Mouse (Mus musculus): ENCODE measurements around the gene Usp40. TPM values are rescaled to one million over a fixed set of nuclear protein-coding genes. Genes with fewer than 3 reads are reported as not detected.

Gene Usp40
- polyA plus RNA-seq, 2 experiments from 2014 or later = 17.2 to 20.1 TPM

Other genes starting within 250 kb of the Usp40 start
- gene Sag, start 204.9 kb downstream of the Usp40 start, polyA plus RNA-seq (2017; shearing (Covaris generic)) = 1 to 10 TPM; 2.7 to 5.4 TPM
- 10 to 100 TPM; 30.4 to 31.9 TPM for gene Dgkd, start 155.3 kb downstream of the Usp40 start, polyA plus RNA-seq (2017; shearing (Covaris generic))
- gene Ugt1a10, start 46.8 kb upstream of the Usp40 start, polyA plus RNA-seq (2017; shearing (Covaris generic)) = not detected
- under 1 TPM in 1 of 2 experiments, not detected in 1; 0.25 TPM for gene Ugt1a9, start 62.2 kb upstream of the Usp40 start, polyA plus RNA-seq (2017; shearing (Covaris generic))
- not detected for gene Ugt1a8, start 79.3 kb upstream of the Usp40 start, polyA plus RNA-seq (2017; shearing (Covaris generic))
- gene Ugt1a7c, start 86.5 kb upstream of the Usp40 start, polyA plus RNA-seq (2017; shearing (Covaris generic)) = under 1 TPM; 0.17 to 0.45 TPM
- not detected for gene Ugt1a6b, start 94.7 kb upstream of the Usp40 start, polyA plus RNA-seq (2017; shearing (Covaris generic))
- 1 to 10 TPM in 1 of 2 experiments, under 1 TPM in 1; 0.86 to 1.4 TPM for gene Ugt1a6a, start 126.3 kb upstream of the Usp40 start, polyA plus RNA-seq (2017; shearing (Covaris generic))
- gene Ugt1a5, start 157.5 kb upstream of the Usp40 start, polyA plus RNA-seq (2017; shearing (Covaris generic)) = not detected
- gene Ugt1a2, start 192.1 kb upstream of the Usp40 start, polyA plus RNA-seq (2017; shearing (Covaris generic)) = not detected
- under 1 TPM; 0.48 to 0.63 TPM for gene Dnajb3, start 197.2 kb upstream of the Usp40 start, polyA plus RNA-seq (2017; shearing (Covaris generic))
- not detected for gene Ugt1a1, start 203.4 kb upstream of the Usp40 start, polyA plus RNA-seq (2017; shearing (Covaris generic))
- 1 to 10 TPM; 1.4 to 2.5 TPM for gene Mroh2a, start 218.4 kb upstream of the Usp40 start, polyA plus RNA-seq (2017; shearing (Covaris generic))

Data from activated CD4-positive, CD25-positive, alpha-beta regulatory T cell, adult 4 months (primary cell).